ENCODE assay signal across 12 mouse cellular contexts in the genomic region with DNA sequence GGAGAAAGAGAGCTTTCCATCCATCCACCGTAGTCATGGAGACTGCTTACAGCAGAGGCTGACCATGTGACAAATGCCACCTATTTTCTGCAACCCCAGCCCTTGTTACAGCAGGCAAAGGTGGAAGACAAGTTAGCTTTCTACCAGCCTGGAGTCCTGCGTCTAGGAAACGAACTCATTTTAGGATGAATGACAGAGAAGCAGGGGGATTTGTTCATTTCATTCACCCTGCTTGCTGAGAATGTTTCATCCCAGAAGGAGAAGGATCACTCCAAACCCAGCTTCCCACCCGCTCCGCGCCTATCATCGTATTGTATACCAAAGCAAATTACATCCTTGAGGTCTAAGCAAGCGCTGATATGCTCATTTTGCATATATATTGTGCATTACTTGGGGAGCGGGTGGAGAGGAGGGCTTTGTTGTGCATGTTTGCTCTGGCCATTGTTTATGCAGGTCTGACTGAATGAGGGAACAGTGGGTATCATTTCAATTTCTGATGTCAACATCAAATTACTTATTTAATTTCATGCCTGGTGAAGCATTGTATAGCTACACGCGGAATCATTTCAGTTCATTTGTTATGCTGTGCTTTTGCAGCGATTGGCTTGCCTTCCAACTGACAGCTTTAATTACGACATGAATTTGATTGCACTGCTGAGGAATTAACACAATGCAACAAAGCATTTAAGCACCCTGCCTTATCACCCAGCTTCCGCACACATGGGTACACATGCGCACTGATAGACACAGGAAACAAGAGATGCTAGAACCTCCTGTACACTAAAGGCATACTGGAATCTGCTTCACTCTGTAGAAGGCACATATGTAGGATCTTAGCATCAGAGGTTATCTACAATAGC.
DNase-seq lines count a peak whose midpoint lies in the region; ATAC-seq and TF ChIP-seq lines count a peak whose summit lies in the region.
"Had no signal": no experiment of that assay in that cellular context is flagged by ENCODE, and none has a peak within 500 bp of the region (broad histone marks: within the 10 kb centered on the region; RNA-seq: fewer than 3 reads in every experiment).

No protein-coding gene starts in this region.

- H3K27me3 ChIP-seq in forebrain, embryonic 15.5 days, result no peaks in the 10 kb centered on the region
- no peaks in the 10 kb centered on the region for H3K27me3 ChIP-seq in hindbrain, postnatal 0 days (ENCODE audit: insufficient read depth, low read length)
- no peaks in the 10 kb centered on the region for H3K27me3 ChIP-seq in neural tube, embryonic 15.5 days (replicated peaks)
- H3K27me3 ChIP-seq in kidney, embryonic 14.5 days (ENCODE audit: control insufficient read depth, insufficient read depth, low read length), result no peaks in the 10 kb centered on the region
- H3K27me3 ChIP-seq: limb, embryonic 13.5 days had no signal

- TF ChIP-seq CTCF in hindbrain, postnatal 0 days (IDR thresholded peaks at IDR 0.05; ENCODE audit: low read depth), result no peak

- peaks cover 48% of the 10 kb centered on the region for H3K4me1 ChIP-seq in forebrain, embryonic 15.5 days
- peaks cover 6% of the 10 kb centered on the region for H3K4me1 ChIP-seq in hindbrain, postnatal 0 days (ENCODE audit: insufficient read depth, low read length)
- H3K4me1 ChIP-seq in neural tube, embryonic 15.5 days, result peaks cover 39% of the 10 kb centered on the region
- no peaks in the 10 kb centered on the region for H3K4me1 ChIP-seq in kidney, embryonic 14.5 days (ENCODE audit: control insufficient read depth, insufficient read depth, low read length)

- peak overlapping the region; percentile 65 for H3K27ac ChIP-seq in forebrain, embryonic 15.5 days (replicated peaks)
- peak overlapping the region; percentile 54; the same call in 1 of the 2 replicates for H3K27ac ChIP-seq in hindbrain, postnatal 0 days
- H3K27ac ChIP-seq in neural tube, embryonic 15.5 days (replicated peaks), result peak overlapping the region; percentile 76
- no peak overlapping the region for H3K27ac ChIP-seq in kidney, embryonic 14.5 days (ENCODE audit: low read depth, low read length)
- H3K27ac ChIP-seq: limb, embryonic 13.5 days had no signal

- peak; percentile 27 for DNase-seq in layer of hippocampus, adult 9-11 months
- no peak for DNase-seq in layer of hippocampus, adult 9-10 months (ENCODE audit: low spot score)
- peak; percentile 76 for DNase-seq in hindbrain, postnatal 0 days (ENCODE audit: low spot score)
- DNase-seq in kidney, adult 8-10 months, result no peak
- DNase-seq in ovary, postnatal 10 days (ENCODE audit: low spot score), result no peak
- DNase-seq: cerebellum, adult 9-11 months; kidney, adult 11 months; lung, adult 18-20 months had no signal

- 24% methylated on average over 15 of the region's 15 CpGs for WGBS in forebrain, embryonic 15.5 days
- 27% methylated on average over 15 of the region's 15 CpGs for WGBS in hindbrain, postnatal 0 days
- WGBS in neural tube, embryonic 15.5 days, result 25% methylated on average over 15 of the region's 15 CpGs
- 80% methylated on average over 15 of the region's 15 CpGs for WGBS in kidney, embryonic 14.5 days

- ATAC-seq in forebrain, embryonic 15.5 days (replicated peaks), result peak; percentile 68
- ATAC-seq in hindbrain, postnatal 0 days, result peak; percentile 70
- ATAC-seq in neural tube, embryonic 15.5 days (ENCODE audit: low FRiP score), result peak; percentile 73; the same call in 1 of the 2 replicates
- no peak for ATAC-seq in kidney, embryonic 14.5 days (ENCODE audit: low FRiP score, low TSS enrichment)

- H3K4me2 ChIP-seq in forebrain, embryonic 15.5 days (replicated peaks), result peak overlapping the region; percentile 24
- peak overlapping the region; percentile 45 for H3K4me2 ChIP-seq in hindbrain, postnatal 0 days (ENCODE audit: low read depth, low read length)
- H3K4me2 ChIP-seq in neural tube, embryonic 15.5 days, result peak overlapping the region; percentile 47
- H3K4me2 ChIP-seq in kidney, embryonic 14.5 days (replicated peaks; ENCODE audit: low read depth, low read length), result no peak overlapping the region
- H3K4me2 ChIP-seq: limb, embryonic 13.5 days had no signal

- no peaks in the 10 kb centered on the region for H3K9me3 ChIP-seq in forebrain, embryonic 15.5 days
- no peaks in the 10 kb centered on the region for H3K9me3 ChIP-seq in hindbrain, postnatal 0 days (ENCODE audit: low read length)
- H3K9me3 ChIP-seq in neural tube, embryonic 15.5 days (replicated peaks), result no peaks in the 10 kb centered on the region
- H3K9me3 ChIP-seq in kidney, embryonic 14.5 days (ENCODE audit: control insufficient read depth, low read length), result no peaks in the 10 kb centered on the region
- H3K9me3 ChIP-seq: limb, embryonic 13.5 days had no signal

- 0 out of 2 replicates have a peak overlapping the region, but pooled peaks have one; percentile 0 for H3K4me3 ChIP-seq in forebrain, embryonic 15.5 days
- H3K4me3 ChIP-seq in hindbrain, postnatal 0 days (ENCODE audit: low read length), result 0 out of 2 replicates have a peak overlapping the region, but pooled peaks have one; percentile 3
- peak overlapping the region; percentile 14; the same call in 1 of the 2 replicates for H3K4me3 ChIP-seq in neural tube, embryonic 15.5 days (replicated peaks)
- H3K4me3 ChIP-seq in kidney, embryonic 14.5 days (ENCODE audit: low read length), result no peak overlapping the region
- H3K4me3 ChIP-seq: limb, embryonic 13.5 days had no signal

- no peak overlapping the region for H3K9ac ChIP-seq in forebrain, embryonic 15.5 days (replicated peaks)
- H3K9ac ChIP-seq in hindbrain, postnatal 0 days (replicated peaks; ENCODE audit: low read length), result peak overlapping the region; percentile 38
- H3K9ac ChIP-seq in neural tube, embryonic 15.5 days (replicated peaks), result no peak overlapping the region
- H3K9ac ChIP-seq in kidney, embryonic 14.5 days (ENCODE audit: low read depth, low read length), result no peak overlapping the region
- H3K9ac ChIP-seq: limb, embryonic 13.5 days had no signal

- H3K36me3 ChIP-seq in forebrain, embryonic 15.5 days, result no peaks in the 10 kb centered on the region
- H3K36me3 ChIP-seq in hindbrain, postnatal 0 days (ENCODE audit: insufficient read depth, low read length), result no peaks in the 10 kb centered on the region
- no peaks in the 10 kb centered on the region for H3K36me3 ChIP-seq in neural tube, embryonic 15.5 days
- H3K36me3 ChIP-seq in kidney, embryonic 14.5 days (ENCODE audit: control insufficient read depth, insufficient read depth, low read length), result no peaks in the 10 kb centered on the region

Comparison
In these comparisons a context has a peak if more than half of its experiments do, and no peak if none do; other contexts are left out.
1. DNase-seq: peak in layer of hippocampus, adult 9-11 months (single experiment) and hindbrain, postnatal 0 days (single experiment); none in layer of hippocampus, adult 9-10 months (single experiment), kidney, adult 8-10 months (0 of 2) and ovary, postnatal 10 days (single experiment).